Mouse (Mus musculus) adrenal gland, postnatal 10 days (tissue): Measurements from ENCODE around the gene Nrcam. TPM values are rescaled to one million over a fixed set of nuclear protein-coding genes. Genes with fewer than 3 reads are reported as not detected.
"Not testable (repeated sequence)": the region's sequence is repeated elsewhere in the genome, so short reads cannot be mapped to it uniquely, and the experiment has no call there.

Source experiments
- DNase-seq: peaks from one replicate; pipeline ENCODE4 v3.0.0; 2021; ENCODE audit warnings: mixed read lengths
- long read RNA-seq, 2 experiments: library from polyadenylated mRNA; stranded (forward); transcript quantifications; one replicate each; pipeline ENCODE4 v2.0.0; 2021
- total RNA-seq, 2 experiments: library from RNA; stranded (reverse); gene quantifications; 2 replicates each; pipeline ENCODE4 v1.2.3; 2021

Nrcam gene
- 10 to 100 TPM in 1 of 2 experiments, 1 to 10 TPM in 1; 5.8 to 12.0 TPM for total RNA-seq
- long read RNA-seq, experiment 1, partial matches to known transcripts, result 1 of 3 reads
- long read RNA-seq, experiment 1, other reads (novel, unspliced or antisense), result 2 of 3 reads
- long read RNA-seq, experiment 2, partial matches to known transcripts, result 0 of 1 reads
- long read RNA-seq, experiment 2, other reads (novel, unspliced or antisense), result 1 of 1 reads

DNA sequence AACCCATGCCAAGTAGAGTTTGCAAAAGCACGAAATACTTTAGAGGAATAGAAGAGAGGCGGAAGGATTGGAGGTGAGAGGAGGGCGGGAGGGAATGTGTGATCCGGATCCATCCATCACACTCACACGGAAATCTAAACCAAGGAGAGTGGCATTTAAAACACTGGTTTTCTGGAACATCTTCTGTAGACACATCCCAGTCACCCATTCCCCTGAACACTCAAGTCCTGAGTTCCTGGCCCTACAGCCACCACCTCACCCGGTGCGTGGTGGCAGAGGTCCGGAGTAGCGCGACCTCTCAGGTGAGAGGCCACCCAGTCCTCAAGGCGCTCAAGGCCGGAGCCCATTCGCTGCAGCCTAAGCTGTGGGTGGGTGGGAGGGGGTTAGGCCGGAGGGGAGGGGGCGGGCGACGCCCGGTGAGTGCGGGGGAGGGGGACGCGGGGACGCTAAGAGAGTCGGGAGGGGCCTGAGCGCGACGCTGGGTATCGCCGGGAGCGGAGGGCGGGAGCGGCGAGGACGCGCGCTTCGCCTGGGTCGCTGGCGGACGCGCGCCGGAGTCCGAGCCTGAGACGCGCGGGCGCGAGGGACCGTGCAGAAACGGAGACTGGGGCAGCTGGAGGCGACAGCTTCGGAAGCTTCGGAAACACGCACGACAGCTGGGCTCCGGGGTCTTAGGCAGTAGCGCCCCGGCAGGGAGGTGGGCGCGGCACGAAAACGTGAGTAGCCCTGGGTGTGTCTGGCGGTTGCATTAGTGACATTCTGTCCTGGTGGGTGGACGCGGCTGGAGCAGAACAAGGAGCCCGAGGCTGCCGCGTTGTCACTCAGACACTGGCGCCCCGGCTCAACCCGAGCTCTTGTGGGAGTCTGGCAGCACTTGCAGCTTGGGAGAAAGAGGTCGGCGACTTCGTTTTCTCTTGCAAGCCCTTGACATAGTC is at the start of gene Nrcam:
Gene Nrcam, plus strand, starts transcription at position 505 of the 935 bp plus-strand sequence.
- peak; percentile 63 for DNase-seq

DNA sequence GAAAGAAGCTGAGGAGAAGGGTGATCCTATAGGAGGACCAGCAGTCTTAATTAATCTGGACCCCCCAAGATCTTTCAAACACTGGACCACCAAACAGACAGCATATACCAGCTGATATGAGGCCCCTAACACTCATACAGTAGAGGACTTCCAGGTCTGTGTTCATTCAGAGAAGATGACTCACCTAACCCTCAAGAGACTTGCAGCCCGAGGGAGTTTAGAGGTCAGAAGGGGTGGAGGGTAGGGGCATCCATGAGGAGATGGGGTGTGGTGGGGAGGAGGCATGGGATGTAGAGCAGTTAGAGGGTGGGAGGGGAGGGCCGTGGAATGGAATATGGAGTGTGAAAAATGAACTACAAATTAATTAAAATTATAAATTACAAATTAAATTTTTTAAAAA is 48.5 kb upstream of the Nrcam start:
- DNase-seq, result not testable (repeated sequence)

DNA sequence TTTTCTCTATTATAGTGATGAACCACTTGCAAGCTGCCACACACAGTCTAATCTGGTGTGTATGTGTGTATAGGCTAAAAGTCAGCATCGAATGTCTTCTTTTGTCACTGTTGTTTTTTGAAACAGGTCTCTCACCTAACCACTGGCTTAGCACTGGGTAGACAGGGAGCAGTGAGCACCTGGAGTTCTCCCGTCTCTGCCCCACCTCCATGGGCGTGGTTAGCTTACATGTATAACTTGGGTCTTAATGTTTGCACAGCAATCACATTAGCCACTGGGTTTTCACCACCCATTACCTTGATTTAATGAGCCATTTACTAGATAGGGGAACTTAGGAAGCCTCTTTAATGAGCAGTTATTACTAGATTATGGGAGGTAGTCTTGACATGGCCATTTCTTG is 47.2 kb upstream of the Nrcam start:
- DNase-seq, result no peak

- DNase-seq, result no peak
Measured at GRCm38 (mm10) chr12:44283378-44283777, 45.3 kb upstream of the Nrcam start.

GRCm38 (mm10) chr12:44286992-44287391 is 41.7 kb upstream of the Nrcam start:
- DNase-seq, result no peak

- peak; percentile 74 for DNase-seq
Measured at GRCm38 (mm10) chr12:44292281-44292680, 36.4 kb upstream of the Nrcam start.

GRCm38 (mm10) chr12:44300793-44301192 is 27.9 kb upstream of the Nrcam start:
- DNase-seq, result no peak

- no peak for DNase-seq
Measured at GRCm38 (mm10) chr12:44304012-44304411, 24.7 kb upstream of the Nrcam start.

GRCm38 (mm10) chr12:44304869-44305268 is 23.8 kb upstream of the Nrcam start:
- no peak for DNase-seq

DNA sequence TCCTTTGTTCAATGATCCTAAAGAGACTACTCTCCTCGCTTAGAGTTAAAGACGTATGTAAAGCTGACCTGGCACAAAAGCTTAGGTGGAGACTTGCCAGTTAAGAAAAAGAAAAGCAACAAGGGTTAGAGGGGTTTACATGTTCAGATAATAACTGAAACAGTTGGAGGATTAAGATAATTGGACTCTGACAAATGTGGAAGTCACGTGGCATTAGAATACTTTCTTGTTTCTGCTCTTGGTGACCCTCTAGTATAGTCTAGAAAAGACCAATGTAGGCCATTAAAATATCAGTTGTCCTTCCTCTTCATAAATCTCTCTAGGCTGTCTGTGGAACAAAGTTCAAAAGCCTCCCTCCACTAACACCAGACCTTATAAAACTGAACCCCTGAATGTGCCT is 20.5 kb upstream of the Nrcam start:
- no peak for DNase-seq

- no peak for DNase-seq
Measured at GRCm38 (mm10) chr12:44315212-44315611, 13.5 kb upstream of the Nrcam start.

GRCm38 (mm10) chr12:44325091-44325490 is 3.6 kb upstream of the Nrcam start:
- no peak for DNase-seq

DNA sequence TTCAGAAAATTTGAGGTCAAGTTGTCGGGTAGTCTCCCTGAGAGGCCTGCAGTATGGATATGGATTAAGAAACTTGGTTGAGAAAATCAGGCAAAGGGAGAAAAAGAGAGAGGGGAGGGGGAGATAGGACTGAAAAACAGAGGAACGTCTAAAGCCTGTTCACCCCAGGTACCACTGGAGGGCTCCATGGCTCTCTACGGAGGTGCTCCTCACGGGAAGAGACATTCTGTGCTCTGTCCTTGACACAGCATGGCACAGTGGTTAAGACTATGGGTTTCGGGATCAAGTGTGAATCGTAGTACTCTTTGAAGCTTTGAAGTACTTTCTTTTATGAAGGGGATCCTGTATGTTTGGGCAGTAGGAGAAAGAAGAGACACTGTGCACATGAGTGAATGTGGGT is 1.2 kb upstream of the Nrcam start:
- no peak for DNase-seq

DNA sequence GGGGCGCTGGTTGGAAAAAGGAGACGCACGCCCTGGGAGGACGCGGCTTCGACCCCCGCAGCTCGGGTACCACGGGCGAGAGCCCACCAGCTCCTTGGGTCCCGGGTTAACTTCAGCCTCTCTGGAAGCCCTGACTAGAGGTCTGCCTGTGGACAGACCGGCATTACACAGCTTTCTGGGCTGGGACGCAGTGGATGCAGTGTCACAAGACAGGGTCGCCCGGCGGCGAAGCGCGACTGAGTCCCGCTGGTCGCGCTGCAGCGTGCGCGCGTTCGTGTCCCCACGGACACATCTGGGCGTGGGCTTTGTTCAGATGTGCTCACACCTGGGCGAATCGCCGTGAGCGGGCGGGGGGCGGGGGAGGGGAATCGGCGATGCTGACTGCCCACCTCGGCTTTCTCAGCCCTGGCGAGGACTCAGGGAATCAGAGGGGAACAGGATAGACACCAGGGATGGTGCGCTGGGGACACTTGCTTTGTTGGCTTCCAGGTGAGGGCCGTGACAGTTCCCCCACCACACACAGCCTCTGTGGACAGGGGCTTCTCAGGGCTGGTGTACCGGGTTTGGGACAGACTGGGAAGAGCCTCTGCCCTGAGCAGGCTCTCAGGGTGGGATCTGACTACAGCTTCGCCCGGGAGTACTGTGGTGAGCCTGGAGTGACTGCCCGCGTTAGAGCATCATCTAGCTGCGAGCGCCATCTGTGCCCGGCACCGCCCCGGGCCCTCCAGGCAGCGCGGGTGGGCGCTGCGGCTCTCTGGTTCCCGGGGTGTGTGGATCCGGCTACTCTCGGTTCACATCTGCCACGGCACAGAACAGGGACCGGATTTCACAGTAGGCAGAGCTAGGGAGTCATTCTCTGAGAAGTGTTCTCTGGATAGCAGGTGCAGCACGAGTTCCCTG is 881 bp downstream of the Nrcam start:
- DNase-seq, result peak; percentile 24

GRCm38 (mm10) chr12:44330216-44330719 is 1.6 kb downstream of the Nrcam start:
- no peak for DNase-seq

GRCm38 (mm10) chr12:44337136-44337640 is 8.5 kb downstream of the Nrcam start:
- no peak for DNase-seq

DNA sequence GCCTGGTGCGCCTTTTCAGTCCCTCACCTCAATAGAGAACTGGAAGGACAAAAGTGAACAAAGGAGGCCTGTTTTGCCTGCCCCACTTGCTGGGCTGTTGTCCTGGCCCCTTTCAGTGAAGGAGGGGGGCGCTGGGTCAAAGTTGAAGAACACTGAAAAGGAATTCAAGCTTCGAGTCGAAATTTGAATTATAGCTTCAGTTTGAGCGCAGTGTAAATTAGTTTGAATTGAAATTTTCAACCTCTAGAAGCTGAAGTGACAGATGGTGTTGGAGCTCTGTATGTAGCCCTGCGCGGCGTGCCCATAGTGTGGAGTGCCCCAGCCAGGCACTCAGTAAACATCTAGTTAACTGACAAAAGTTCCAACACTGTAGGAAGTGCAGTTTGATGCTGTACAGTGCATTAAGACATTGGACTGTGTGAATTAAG is 9.5 kb downstream of the Nrcam start:
- DNase-seq, result no peak

DNA sequence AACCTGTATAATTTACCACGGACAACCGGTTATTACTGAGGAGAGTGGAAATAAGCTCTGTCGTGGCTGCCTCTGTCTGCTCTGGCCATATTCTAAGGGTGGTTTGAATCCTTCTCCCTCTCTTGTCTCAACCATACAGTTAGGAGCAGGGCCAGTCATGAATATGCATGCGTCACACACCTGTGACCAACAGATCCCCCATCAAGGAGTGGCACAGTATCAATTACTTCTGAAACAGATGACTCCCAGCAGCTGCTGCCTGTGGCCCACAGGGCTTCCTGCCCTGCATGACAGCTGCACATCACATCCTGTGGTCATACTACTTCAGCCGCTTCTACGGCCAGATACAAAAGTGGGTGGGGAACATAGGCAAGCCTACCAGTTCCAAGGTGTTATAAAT is 15.4 kb downstream of the Nrcam start:
- no peak for DNase-seq

DNA sequence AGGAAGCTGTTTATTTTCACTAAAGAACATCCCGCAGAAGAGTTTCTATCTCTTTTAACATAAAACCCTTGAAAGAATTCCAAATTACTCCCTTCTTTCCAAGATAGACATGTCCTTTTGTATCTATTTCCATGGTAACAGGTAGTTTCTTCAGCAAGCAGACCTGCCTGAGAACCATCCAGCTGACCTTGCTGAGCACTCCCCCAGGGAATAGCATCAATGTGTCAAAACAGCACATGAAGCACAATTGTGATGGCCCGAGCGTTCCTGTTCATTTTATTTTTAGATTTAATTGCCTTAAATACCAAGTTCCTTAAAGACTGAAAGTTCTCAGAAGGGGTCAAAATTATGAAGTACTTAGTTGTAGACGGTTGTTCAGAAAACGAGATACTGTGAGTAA is 16.6 kb downstream of the Nrcam start:
- DNase-seq, result no peak

GRCm38 (mm10) chr12:44346143-44346542 is 17.5 kb downstream of the Nrcam start:
- DNase-seq, result no peak

- no peak for DNase-seq
Measured at GRCm38 (mm10) chr12:44355116-44355515, 26.4 kb downstream of the Nrcam start.

DNA sequence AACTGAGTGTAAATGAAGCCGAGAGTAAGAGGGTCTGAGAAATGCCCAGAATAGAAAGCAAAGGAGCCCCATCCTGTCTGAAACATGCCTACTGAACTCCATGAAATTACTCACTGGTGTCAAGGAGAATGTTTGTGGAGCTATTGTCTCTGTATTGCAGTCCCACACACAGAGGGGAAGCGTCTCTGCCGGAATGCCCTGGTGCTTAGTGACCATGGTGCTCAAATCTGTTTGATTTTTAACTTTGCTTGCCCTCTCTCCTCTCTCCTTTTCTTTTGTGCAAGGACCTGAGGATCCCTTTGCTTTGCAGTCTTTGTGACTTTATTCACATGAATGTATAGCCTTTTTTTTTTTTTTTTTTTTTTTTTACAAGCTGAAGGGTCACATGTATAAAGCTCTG is 28.8 kb downstream of the Nrcam start:
- DNase-seq, result no peak
